Mouse (Mus musculus) intestine, postnatal 0 days (tissue): Measurements from ENCODE around the gene Flt3l. TPM values are rescaled to one million over a fixed set of nuclear protein-coding genes. Genes with fewer than 3 reads are reported as not detected.
A peak's percentile ranks its signal among the peaks of the same experiment; 100 is the strongest.

Experiments used
- ATAC-seq: fragments of 200-750 bp; cut with Nextera tagmentation; 2 replicates; pipeline ENCODE4 v1.8.0; 2017; ENCODE audit warnings: mild to moderate bottlenecking, moderate TSS enrichment, moderate library complexity
- H3K27ac ChIP-seq: fragments of 300-500 bp; sonication (generic); 2 replicates; pipeline ENCODE4 v1.5.1; 2014; ENCODE audit warnings: mild to moderate bottlenecking, low read depth, low read length, moderate library complexity
- H3K27me3 ChIP-seq: fragments of 300-500 bp; sonication (generic); replicated peaks from 2 replicates; pipeline ENCODE4 v1.6.1; 2014; ENCODE audit warnings: low read length, mixed read lengths; ENCODE audit not compliant: control insufficient read depth, insufficient read depth
- H3K36me3 ChIP-seq: fragments of 300-500 bp; sonication (generic); 2 replicates; pipeline ENCODE4 v1.6.1; 2014; ENCODE audit warnings: mild to moderate bottlenecking, moderate library complexity; ENCODE audit not compliant: control insufficient read depth, insufficient read depth
- H3K4me1 ChIP-seq: fragments of 300-500 bp; sonication (generic); replicated peaks from 2 replicates; pipeline ENCODE4 v1.6.1; 2014; ENCODE audit warnings: antibody characterized with exemption, low read length, mixed read lengths; ENCODE audit not compliant: control insufficient read depth, insufficient read depth
- H3K4me2 ChIP-seq: fragments of 300-500 bp; sonication (generic); replicated peaks from 2 replicates; pipeline ENCODE4 v1.6.1; 2014; ENCODE audit warnings: low read depth, mild to moderate bottlenecking, moderate library complexity
- H3K4me3 ChIP-seq: fragments of 300-500 bp; sonication (generic); 2 replicates; pipeline ENCODE4 v1.5.1; 2014; ENCODE audit warnings: low read depth, low read length
- H3K9ac ChIP-seq: fragments of 300-500 bp; sonication (generic); 2 replicates; pipeline ENCODE4 v1.6.1; 2014; ENCODE audit warnings: mild to moderate bottlenecking, low read depth, low read length
- H3K9me3 ChIP-seq: fragments of 300-500 bp; sonication (generic); 2 replicates; pipeline ENCODE4 v1.6.1; 2016; ENCODE audit warnings: mixed run types; ENCODE audit not compliant: control insufficient read depth
- CTCF ChIP-seq: sonication (generic); IDR thresholded peaks from 2 replicates; pipeline ENCODE4 v1.5.1; 2016; ENCODE audit warnings: low read depth, mild to moderate bottlenecking, control low read depth, antibody characterized with exemption, moderate library complexity
- WGBS: fragments of 180-500 bp; shearing (Covaris S2); extraction: QIAGEN DNeasy Blood & Tissue Kit; methylation state at CpG from one replicate; pipeline ENCODE4 v1.1.7; 2014; 5-methylcytosine and 5-hydroxymethylcytosine counted together
- polyA plus RNA-seq: library from polyadenylated mRNA; unstranded; fragments of >200 nt; fragmentation: Nextera tagmentation; extraction: Ambion mirVana; gene quantifications from 2 replicates; pipeline ENCODE4 v1.2.1, GENCODE M21; 2015

Flt3l gene
- polyA plus RNA-seq, 1 experiment from 2014 or later, result 2.7 TPM

- H3K4me1 ChIP-seq, result peaks cover 2% of the 10 kb centered on the region; the same call in 1 of the 2 replicates
- peaks cover 9% of the 10 kb centered on the region for H3K9me3 ChIP-seq
- no peak for TF ChIP-seq CTCF
- H3K27ac ChIP-seq, result no peak overlapping the region
- no peak overlapping the region for H3K4me2 ChIP-seq
- peaks cover 74% of the 10 kb centered on the region for H3K27me3 ChIP-seq
- H3K36me3 ChIP-seq, result no peaks in the 10 kb centered on the region
- no peak for ATAC-seq
- 27% methylated on average over 10 of the region's 10 CpGs for WGBS
- no peak overlapping the region for H3K4me3 ChIP-seq
- no peak overlapping the region for H3K9ac ChIP-seq
Measured at GRCm38 (mm10) chr7:45166950-45167401, 30.7 kb upstream of the Flt3l start.

- ATAC-seq, result no peak
- Histone ChIP-seq H3K9me3 (peaks cover 9% of the 10 kb centered on the region), H3K4me1 (peaks cover 5% of the 10 kb centered on the region; the same call in 1 of the 2 replicates), H3K27me3 (peaks cover 73% of the 10 kb centered on the region), H3K27ac (no peak overlapping the region), H3K9ac (no peak overlapping the region), H3K4me3 (no peak overlapping the region), H3K4me2 (no peak overlapping the region), H3K36me3 (no peaks in the 10 kb centered on the region)
- WGBS, result 52% methylated on average over 11 of the region's 11 CpGs
- no peak for TF ChIP-seq CTCF
Measured at GRCm38 (mm10) chr7:45165701-45166100, 29.5 kb upstream of the Flt3l start.

- ATAC-seq, result no peak
- TF ChIP-seq CTCF, result no peak
- Histone ChIP-seq H3K4me1 (peaks cover 5% of the 10 kb centered on the region; the same call in 1 of the 2 replicates), H3K4me2 (no peak overlapping the region), H3K9me3 (peaks cover 4% of the 10 kb centered on the region), H3K27me3 (peaks cover 71% of the 10 kb centered on the region), H3K27ac (no peak overlapping the region), H3K36me3 (peaks cover 7% of the 10 kb centered on the region; the same call in 1 of the 2 replicates), H3K4me3 (no peak overlapping the region), H3K9ac (no peak overlapping the region)
- 59% methylated on average over 5 of the region's 5 CpGs for WGBS
Measured at GRCm38 (mm10) chr7:45164833-45165232, 28.6 kb upstream of the Flt3l start.

GRCm38 (mm10) chr7:45163735-45164490, 27.7 kb upstream of the Flt3l start, which contains the start of gene Slc17a7:
TSS of gene Slc17a7 (plus strand) at chr7:45163949.
- peak within 1 kb of the TSS; percentile 78 for H3K4me2 ChIP-seq
- H3K4me3 ChIP-seq, result peak within 1 kb of the TSS; percentile 47
- WGBS, result 3% methylated on average over 41 of the region's 41 CpGs
- TF ChIP-seq CTCF, result no peak
- H3K36me3 ChIP-seq, result peaks cover 15% of the 10 kb centered on the region
- H3K9ac ChIP-seq, result peak within 1 kb of the TSS; percentile 50; the same call in 1 of the 2 replicates
- H3K9me3 ChIP-seq, result no peaks in the 10 kb centered on the region; the same call in 1 of the 2 replicates
- H3K4me1 ChIP-seq, result peaks cover 5% of the 10 kb centered on the region; the same call in 1 of the 2 replicates
- no peak within 1 kb of the TSS for H3K27ac ChIP-seq
- ATAC-seq, result 0 out of 2 replicates have a peak, but pooled peaks have one; percentile 19
- H3K27me3 ChIP-seq, result peaks cover 63% of the 10 kb centered on the region

DNA sequence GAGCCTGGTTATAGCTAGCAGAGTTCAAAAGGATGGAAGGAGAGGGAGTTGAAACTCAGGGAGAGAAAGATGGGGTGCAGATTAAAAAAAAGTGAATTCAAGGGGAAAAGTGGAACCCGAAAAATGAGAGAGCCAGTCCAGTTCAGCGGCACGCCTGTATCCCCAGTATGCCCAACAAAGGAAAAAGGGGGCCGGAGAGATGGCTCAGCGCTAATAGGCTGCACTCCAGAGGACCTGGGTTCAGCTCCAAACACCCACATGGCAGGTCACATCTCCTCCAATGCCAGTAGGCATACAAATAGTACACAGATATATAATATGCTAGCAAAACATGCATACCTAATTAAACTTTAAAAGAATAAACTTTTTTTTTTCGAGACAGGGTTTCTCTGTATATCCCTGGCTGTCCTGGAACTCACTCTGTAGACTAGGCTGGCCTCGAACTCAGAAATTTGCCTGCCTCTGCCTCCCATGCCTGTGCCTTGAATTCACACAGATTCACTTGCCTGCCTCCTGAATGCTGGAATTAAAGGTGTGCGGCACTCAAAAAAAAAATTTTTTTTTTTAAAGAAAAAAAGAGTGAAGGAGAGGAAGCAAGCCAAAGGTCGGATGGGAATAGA, 26.9 kb upstream of the Flt3l start:
- Histone ChIP-seq H3K4me1 (peaks cover 5% of the 10 kb centered on the region; the same call in 1 of the 2 replicates), H3K4me2 (no peak overlapping the region), H3K36me3 (peaks cover 22% of the 10 kb centered on the region), H3K27me3 (peaks cover 55% of the 10 kb centered on the region), H3K9me3 (no peaks in the 10 kb centered on the region), H3K9ac (no peak overlapping the region), H3K4me3 (peak overlapping the region; percentile 47; the same call in 1 of the 2 replicates), H3K27ac (no peak overlapping the region)
- WGBS, result 69% methylated on average over 9 of the region's 9 CpGs
- ATAC-seq, result no peak
- TF ChIP-seq CTCF, result no peak

DNA sequence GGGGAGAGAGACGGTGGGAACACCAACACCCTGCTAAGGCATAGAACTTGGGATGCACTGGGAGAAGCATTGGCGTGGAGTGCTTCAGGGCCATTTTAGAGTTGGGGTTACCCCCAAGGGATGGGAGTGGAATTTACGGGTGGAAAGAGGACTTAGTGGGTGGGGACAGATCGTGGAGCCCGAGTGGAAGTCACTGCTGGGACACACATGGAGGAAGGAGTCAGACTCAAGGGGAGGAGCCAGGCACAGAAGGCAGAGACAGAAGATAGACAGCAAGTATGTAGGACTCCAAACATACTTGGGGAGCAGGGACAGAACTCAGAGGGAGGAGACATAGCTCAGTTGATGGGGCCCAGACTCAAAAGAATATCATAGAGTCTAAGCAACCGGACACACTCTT, 26.3 kb upstream of the Flt3l start:
- no peak for TF ChIP-seq CTCF
- H3K27ac ChIP-seq, result no peak overlapping the region
- 25% methylated on average over 6 of the region's 6 CpGs for WGBS
- peak overlapping the region; percentile 71 for H3K4me2 ChIP-seq
- H3K4me1 ChIP-seq, result peaks cover 5% of the 10 kb centered on the region; the same call in 1 of the 2 replicates
- H3K4me3 ChIP-seq, result peak overlapping the region; percentile 36
- H3K27me3 ChIP-seq, result peaks cover 50% of the 10 kb centered on the region
- 0 out of 2 replicates have a peak overlapping the region, but pooled peaks have one; percentile 7 for H3K9ac ChIP-seq
- H3K36me3 ChIP-seq, result peaks cover 28% of the 10 kb centered on the region
- no peak for ATAC-seq
- no peaks in the 10 kb centered on the region for H3K9me3 ChIP-seq
